Mouse (Mus musculus): ENCODE measurements at regions not wholly inside any gene's neighbourhood (a gene's known extent, or its start where the extent isn't known, plus 50 kb on each side); places are given as distances from the start of the nearest gene placed in this dataset.

DNA sequence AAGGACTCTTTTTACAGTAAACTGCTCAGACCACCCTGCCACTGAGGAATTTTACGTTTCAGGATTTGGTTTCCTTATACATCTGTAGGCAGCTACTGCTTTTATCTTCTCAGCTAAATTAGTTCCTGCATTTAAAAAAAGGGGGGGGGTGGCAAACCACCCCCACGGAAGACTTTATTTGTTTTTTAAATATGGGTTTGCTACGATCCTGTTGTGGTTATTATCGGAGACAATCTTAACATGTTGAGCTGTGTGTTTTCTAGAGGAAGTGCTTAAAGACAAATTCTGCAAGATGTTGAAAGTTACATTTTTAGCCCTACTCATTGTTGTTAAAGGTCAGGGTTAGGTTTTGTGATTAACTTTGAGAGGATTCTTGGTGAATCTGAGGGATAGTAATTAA is 216.1 kb upstream of the Rasa1 start:
- TF ChIP-seq POLR2A (IDR thresholded peaks at IDR 0.05; ENCODE audit: insufficient read depth, low read depth, low read length) (no peak), CTCF (IDR thresholded peaks at IDR 0.05; ENCODE audit: insufficient read depth, low read depth, low read length) (no peak)
- H3K4me1 ChIP-seq (ENCODE audit: control insufficient read depth, insufficient read depth, low read length), result peaks cover 6% of the 10 kb centered on the region
- peak overlapping the region; percentile 85 for H3K27ac ChIP-seq (ENCODE audit: insufficient read depth, low read depth, low read length)
- H3K4me3 ChIP-seq (ENCODE audit: insufficient read depth, low read depth, low read length), result no peak overlapping the region
- 34% methylated on average over 4 of the region's 4 CpGs for WGBS

DNA sequence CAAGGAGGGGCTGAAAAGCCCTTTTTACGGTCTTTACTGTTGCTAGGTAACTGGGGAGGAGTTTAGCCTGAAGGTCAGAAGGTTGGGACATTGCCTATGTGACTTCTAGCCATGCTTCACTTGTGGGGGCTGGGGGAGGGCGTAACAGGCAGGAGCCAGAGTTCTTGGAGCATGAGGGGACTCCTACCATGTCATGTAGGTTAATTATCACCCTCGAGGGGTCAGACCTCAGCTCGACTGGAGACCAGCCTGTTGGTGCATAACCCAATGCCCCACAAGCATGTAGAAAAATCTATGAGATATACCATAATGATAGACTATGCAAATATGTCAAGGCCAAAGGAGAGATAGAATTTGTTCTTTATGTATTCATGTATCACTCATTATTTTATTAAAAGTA is 215.1 kb upstream of the Rasa1 start:
- Histone ChIP-seq H3K27ac (ENCODE audit: insufficient read depth, low read depth, low read length) (peak overlapping the region; percentile 57), H3K4me1 (ENCODE audit: control insufficient read depth, insufficient read depth, low read length) (peaks cover 6% of the 10 kb centered on the region), H3K4me3 (ENCODE audit: insufficient read depth, low read depth, low read length) (no peak overlapping the region)
- TF ChIP-seq POLR2A (IDR thresholded peaks at IDR 0.05; ENCODE audit: insufficient read depth, low read depth, low read length) (no peak), CTCF (IDR thresholded peaks at IDR 0.05; ENCODE audit: insufficient read depth, low read depth, low read length) (no peak)
- WGBS, result 81% methylated on average over 4 of the region's 4 CpGs

DNA sequence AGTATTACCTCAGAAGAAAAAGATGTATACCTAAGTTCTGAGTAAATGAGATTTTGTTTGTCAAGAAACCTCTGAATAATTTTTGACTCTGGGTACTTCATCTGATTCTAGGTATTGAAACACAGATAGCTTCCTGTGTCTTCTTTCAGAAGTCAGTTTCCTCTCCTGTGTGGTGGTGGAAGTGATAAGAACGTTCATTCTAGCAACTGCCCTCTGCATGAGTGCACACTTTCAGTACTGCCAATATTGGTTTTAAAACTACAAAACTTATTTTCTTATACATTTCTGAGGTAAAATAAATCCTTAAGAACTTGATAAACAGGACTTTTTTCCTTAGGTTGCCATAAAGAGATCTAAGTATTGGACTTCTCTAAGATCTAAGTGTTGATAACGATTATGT is 209.8 kb upstream of the Rasa1 start:
- no peak for TF ChIP-seq POLR2A (IDR thresholded peaks at IDR 0.05; ENCODE audit: insufficient read depth, low read depth, low read length)
- TF ChIP-seq CTCF (IDR thresholded peaks at IDR 0.05; ENCODE audit: insufficient read depth, low read depth, low read length), result no peak
- 84% methylated on average over 2 of the region's 2 CpGs for WGBS
- H3K4me1 ChIP-seq (ENCODE audit: control insufficient read depth, insufficient read depth, low read length), result peaks cover 3% of the 10 kb centered on the region; the same call in 1 of the 2 replicates
- no peak overlapping the region for H3K4me3 ChIP-seq (ENCODE audit: insufficient read depth, low read depth, low read length)
- H3K27ac ChIP-seq (ENCODE audit: insufficient read depth, low read depth, low read length), result no peak overlapping the region

DNA sequence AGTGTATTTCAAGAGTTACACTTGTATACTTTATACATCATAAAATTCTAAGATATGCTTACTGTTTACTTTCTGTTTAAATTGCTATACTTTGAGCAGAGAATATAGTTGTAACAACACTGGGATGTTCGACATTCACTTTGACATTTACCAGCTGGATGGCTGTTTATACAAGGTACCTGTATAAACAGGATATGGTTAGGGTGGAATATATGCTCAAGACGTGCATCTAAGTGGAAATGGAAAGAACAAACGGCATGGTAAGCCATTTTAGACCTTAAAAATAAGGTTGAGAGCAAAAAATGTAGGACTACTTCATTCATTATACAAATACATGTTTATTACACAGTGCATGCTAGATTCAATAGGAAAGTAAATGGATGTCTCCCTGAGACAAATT is 195.9 kb upstream of the Rasa1 start:
- H3K4me1 ChIP-seq (ENCODE audit: control insufficient read depth, insufficient read depth, low read length), result no peaks in the 10 kb centered on the region
- H3K27ac ChIP-seq (ENCODE audit: insufficient read depth, low read depth, low read length), result no peak overlapping the region
- WGBS, result 82% methylated on average over 3 of the region's 3 CpGs
- H3K4me3 ChIP-seq (ENCODE audit: insufficient read depth, low read depth, low read length), result no peak overlapping the region
- TF ChIP-seq CTCF (IDR thresholded peaks at IDR 0.05; ENCODE audit: insufficient read depth, low read depth, low read length) (no peak), POLR2A (IDR thresholded peaks at IDR 0.05; ENCODE audit: insufficient read depth, low read depth, low read length) (no peak)

DNA sequence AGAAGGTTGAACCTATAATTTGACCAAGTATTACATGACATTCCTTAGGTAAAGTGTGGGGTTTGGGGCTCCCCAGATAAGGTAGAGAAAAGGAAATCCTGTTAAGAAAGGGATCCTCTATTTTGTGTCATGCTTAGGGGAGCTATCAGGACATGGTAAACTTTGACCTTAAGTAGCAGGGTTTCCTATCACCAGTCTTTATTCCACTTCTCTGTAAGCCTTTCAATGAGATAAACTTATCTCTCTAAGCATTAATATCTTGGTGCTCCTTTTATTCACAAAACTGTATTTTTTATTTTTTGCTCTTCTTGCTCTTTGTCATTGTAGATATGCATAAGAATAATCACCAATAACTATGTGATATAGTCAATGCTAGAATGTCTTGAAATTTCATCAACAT is 194.4 kb upstream of the Rasa1 start:
- no peak overlapping the region for H3K4me3 ChIP-seq (ENCODE audit: insufficient read depth, low read depth, low read length)
- H3K27ac ChIP-seq (ENCODE audit: insufficient read depth, low read depth, low read length), result no peak overlapping the region
- H3K4me1 ChIP-seq (ENCODE audit: control insufficient read depth, insufficient read depth, low read length), result no peaks in the 10 kb centered on the region
- TF ChIP-seq CTCF (IDR thresholded peaks at IDR 0.05; ENCODE audit: insufficient read depth, low read depth, low read length) (no peak), POLR2A (IDR thresholded peaks at IDR 0.05; ENCODE audit: insufficient read depth, low read depth, low read length) (no peak)

DNA sequence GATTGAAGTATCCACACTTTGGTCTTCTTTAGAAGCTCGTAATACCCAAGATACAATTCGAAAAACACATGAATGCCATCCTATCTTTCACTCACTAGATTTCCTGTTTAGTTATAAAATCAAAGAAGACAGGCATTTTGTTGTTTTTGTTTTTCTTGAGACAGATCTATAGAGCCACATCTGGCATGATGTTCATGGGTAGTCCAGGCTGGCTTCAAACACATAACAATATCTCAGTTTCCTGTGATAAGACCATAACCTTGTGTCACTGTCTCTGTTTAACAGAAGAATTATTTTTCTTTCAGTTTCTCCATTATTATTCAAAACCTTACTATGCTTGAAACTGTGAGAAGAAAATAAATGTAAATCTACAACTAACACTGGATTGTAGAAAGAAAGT is 190.5 kb upstream of the Rasa1 start:
- Histone ChIP-seq H3K4me3 (ENCODE audit: insufficient read depth, low read depth, low read length) (no peak overlapping the region), H3K4me1 (ENCODE audit: control insufficient read depth, insufficient read depth, low read length) (no peaks in the 10 kb centered on the region), H3K27ac (ENCODE audit: insufficient read depth, low read depth, low read length) (no peak overlapping the region)
- WGBS, result 94% methylated on average over 2 of the region's 2 CpGs
- TF ChIP-seq CTCF (IDR thresholded peaks at IDR 0.05; ENCODE audit: insufficient read depth, low read depth, low read length) (no peak), POLR2A (IDR thresholded peaks at IDR 0.05; ENCODE audit: insufficient read depth, low read depth, low read length) (no peak)

DNA sequence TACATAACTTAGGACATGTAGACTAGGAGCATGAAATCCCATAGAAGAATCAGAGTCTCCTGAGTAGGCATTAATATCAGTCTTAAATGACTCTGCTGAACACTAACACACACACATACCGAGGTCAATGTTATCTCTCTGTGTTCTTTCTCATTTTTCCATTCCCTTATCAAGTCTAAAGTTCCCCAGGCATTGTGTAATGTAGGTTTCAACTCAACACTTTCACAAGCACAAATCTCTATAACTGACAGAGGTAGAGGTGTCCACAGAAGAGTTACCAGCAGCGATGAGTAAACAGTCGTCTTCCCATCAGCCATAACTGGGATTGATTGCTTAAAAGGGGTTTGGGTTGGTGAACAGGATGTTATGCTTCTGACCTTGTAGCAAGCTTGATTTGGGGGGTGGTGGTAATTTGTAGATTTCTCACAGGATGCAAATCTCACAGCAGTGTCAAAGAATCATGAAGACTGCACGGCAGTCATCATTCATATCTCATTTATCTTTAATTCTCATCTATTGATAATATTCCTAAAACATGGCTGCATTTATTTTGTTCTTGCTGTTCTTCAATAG is 187.4 kb upstream of the Rasa1 start:
- TF ChIP-seq POLR2A (IDR thresholded peaks at IDR 0.05; ENCODE audit: insufficient read depth, low read depth, low read length), result no peak
- no peak for TF ChIP-seq CTCF (IDR thresholded peaks at IDR 0.05; ENCODE audit: insufficient read depth, low read depth, low read length)
- no peak overlapping the region for H3K27ac ChIP-seq (ENCODE audit: insufficient read depth, low read depth, low read length)
- no peaks in the 10 kb centered on the region for H3K4me1 ChIP-seq (ENCODE audit: control insufficient read depth, insufficient read depth, low read length)
- no peak overlapping the region for H3K4me3 ChIP-seq (ENCODE audit: insufficient read depth, low read depth, low read length)
- whole genome bisulfite sequencing, result 95% methylated on average over 4 of the region's 4 CpGs

DNA sequence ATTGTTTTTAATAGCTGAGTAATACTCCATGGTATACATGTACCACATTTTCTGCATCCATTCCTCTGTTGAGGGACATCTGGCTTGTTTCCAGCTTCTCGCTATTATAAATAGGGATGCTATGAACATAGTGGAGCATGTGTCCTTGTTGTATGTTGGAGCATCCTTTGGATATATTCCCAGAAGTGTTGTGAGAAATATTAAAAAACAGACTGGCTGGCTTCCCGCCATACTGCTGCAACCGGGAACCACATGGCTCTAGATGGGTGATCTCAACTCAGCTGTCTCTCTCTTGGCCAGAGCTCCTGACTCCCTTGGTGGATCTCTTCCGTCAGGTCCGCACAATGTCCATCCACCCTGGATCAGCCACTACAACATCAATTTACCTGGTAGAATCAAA is 182.4 kb upstream of the Rasa1 start:
- H3K4me3 ChIP-seq (ENCODE audit: insufficient read depth, low read depth, low read length), result no peak overlapping the region
- 89% methylated on average over 5 of the region's 5 CpGs for WGBS
- no peak for TF ChIP-seq POLR2A (IDR thresholded peaks at IDR 0.05; ENCODE audit: insufficient read depth, low read depth, low read length)
- TF ChIP-seq CTCF (IDR thresholded peaks at IDR 0.05; ENCODE audit: insufficient read depth, low read depth, low read length), result no peak
- no peaks in the 10 kb centered on the region for H3K4me1 ChIP-seq (ENCODE audit: control insufficient read depth, insufficient read depth, low read length)
- no peak overlapping the region for H3K27ac ChIP-seq (ENCODE audit: insufficient read depth, low read depth, low read length)

DNA sequence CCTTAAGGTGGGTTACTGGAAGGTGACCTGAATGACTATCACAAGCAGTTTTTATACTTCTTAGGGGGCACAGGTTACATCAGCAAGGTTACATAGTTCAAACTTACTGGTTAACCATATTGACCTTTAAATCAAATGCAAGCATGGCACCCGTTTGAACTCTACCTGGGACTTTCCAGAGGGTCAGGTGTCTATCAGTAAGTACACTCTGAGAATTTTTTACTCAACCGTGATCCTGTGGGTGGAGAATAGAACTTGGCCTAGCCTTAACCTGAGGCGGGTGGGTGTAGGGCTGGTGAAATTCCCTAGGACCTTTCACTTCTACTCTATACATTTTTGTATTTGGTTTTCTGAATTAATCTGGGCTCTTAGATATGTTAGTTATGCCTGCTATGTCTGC is 170.5 kb upstream of the Rasa1 start:
- WGBS, result 92% methylated on average over 3 of the region's 3 CpGs
- TF ChIP-seq POLR2A (IDR thresholded peaks at IDR 0.05; ENCODE audit: insufficient read depth, low read depth, low read length) (no peak), CTCF (IDR thresholded peaks at IDR 0.05; ENCODE audit: insufficient read depth, low read depth, low read length) (no peak)
- no peak overlapping the region for H3K4me3 ChIP-seq (ENCODE audit: insufficient read depth, low read depth, low read length)
- H3K27ac ChIP-seq (ENCODE audit: insufficient read depth, low read depth, low read length), result no peak overlapping the region
- H3K4me1 ChIP-seq (ENCODE audit: control insufficient read depth, insufficient read depth, low read length), result no peaks in the 10 kb centered on the region

DNA sequence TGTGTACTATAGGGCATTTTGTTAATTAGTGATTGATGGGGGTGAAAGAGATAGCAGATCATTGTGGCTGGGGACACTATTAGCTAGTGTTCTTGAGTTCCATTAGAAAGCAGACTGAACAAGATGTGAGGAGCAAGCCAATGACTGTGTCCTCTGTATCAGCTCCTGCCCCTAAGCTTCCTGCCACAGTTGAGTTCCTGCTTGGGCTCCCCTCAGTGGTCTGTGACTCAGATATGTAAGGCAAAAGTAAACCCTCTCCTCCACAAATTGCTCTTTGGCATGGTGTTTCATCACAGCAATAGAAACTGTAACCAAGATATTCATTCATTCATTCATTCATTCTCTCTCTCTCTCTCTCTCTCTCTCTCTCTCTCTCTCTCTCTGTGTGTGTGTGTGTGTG is 169.7 kb upstream of the Rasa1 start:
- Histone ChIP-seq H3K27ac (ENCODE audit: insufficient read depth, low read depth, low read length) (no peak overlapping the region), H3K4me1 (ENCODE audit: control insufficient read depth, insufficient read depth, low read length) (no peaks in the 10 kb centered on the region)
- TF ChIP-seq CTCF (IDR thresholded peaks at IDR 0.05; ENCODE audit: insufficient read depth, low read depth, low read length) (no peak), POLR2A (IDR thresholded peaks at IDR 0.05; ENCODE audit: insufficient read depth, low read depth, low read length) (no peak)

More for the DNA sequence above, 169.7 kb upstream of the Rasa1 start:
- no peak overlapping the region for H3K4me3 ChIP-seq (ENCODE audit: insufficient read depth, low read depth, low read length)

Data from olfactory bulb, adult 2 months (tissue).